Mouse (Mus musculus) heart, postnatal 0 days (tissue): ENCODE data around the gene Neurog1. TPM values are rescaled to one million over a fixed set of nuclear protein-coding genes. Genes with fewer than 3 reads are reported as not detected.

Experiments used
- ATAC-seq: fragments of 200-750 bp; cut with Nextera tagmentation; 2 replicates; pipeline ENCODE4 v1.8.0; 2017; ENCODE audit warnings: low read depth, moderate number of reproducible peaks, moderate library complexity; ENCODE audit not compliant: insufficient read depth
- DNase-seq: peaks from one replicate; pipeline ENCODE4 v3.0.0-alpha.2; 2016; ENCODE audit warnings: low spot score
- H3K27ac ChIP-seq: fragments of 300-500 bp; sonication (generic); 2 replicates; pipeline ENCODE4 v1.5.1; 2014; ENCODE audit warnings: low read depth, mild to moderate bottlenecking
- H3K27me3 ChIP-seq: fragments of 300-500 bp; sonication (generic); 2 replicates; pipeline ENCODE4 v1.6.1; 2014; ENCODE audit warnings: low read length, mixed read lengths; ENCODE audit not compliant: control insufficient read depth, insufficient read depth
- H3K36me3 ChIP-seq: fragments of 300-500 bp; sonication (generic); replicated peaks from 2 replicates; pipeline ENCODE4 v1.6.1; 2014; ENCODE audit warnings: low read length, mixed read lengths; ENCODE audit not compliant: control insufficient read depth, insufficient read depth
- H3K4me1 ChIP-seq: fragments of 300-500 bp; sonication (generic); 2 replicates; pipeline ENCODE4 v1.6.1; 2014; ENCODE audit warnings: antibody characterized with exemption; ENCODE audit not compliant: control insufficient read depth, insufficient read depth
- H3K4me2 ChIP-seq: fragments of 300-500 bp; sonication (generic); 2 replicates; pipeline ENCODE4 v1.6.1; 2014; ENCODE audit warnings: low read depth, mild to moderate bottlenecking, low read length, moderate library complexity
- H3K4me3 ChIP-seq: fragments of 300-500 bp; sonication (generic); 2 replicates; pipeline ENCODE4 v1.5.1; 2014; ENCODE audit warnings: low read depth, low read length
- H3K9ac ChIP-seq: fragments of 300-500 bp; sonication (generic); replicated peaks from 2 replicates; pipeline ENCODE4 v1.6.1; 2014; ENCODE audit warnings: low read depth, low read length, mixed read lengths
- H3K9me3 ChIP-seq: fragments of 300-500 bp; sonication (generic); replicated peaks from 2 replicates; pipeline ENCODE4 v1.6.1; 2016; ENCODE audit warnings: low read length; ENCODE audit not compliant: control insufficient read depth
- CTCF ChIP-seq: IDR thresholded peaks from 2 replicates; pipeline ENCODE4 v1.5.1; 2016; ENCODE audit warnings: antibody characterized with exemption, control low read depth, low read depth
- EP300 ChIP-seq: IDR thresholded peaks from 2 replicates; pipeline ENCODE4 v1.6.1; 2016; ENCODE audit warnings: antibody characterized with exemption, low read depth
- WGBS: fragments of 180-500 bp; shearing (Covaris S2); extraction: QIAGEN DNeasy Blood & Tissue Kit; methylation state at CpG from one replicate; pipeline ENCODE4 v1.1.7; 2014; 5-methylcytosine and 5-hydroxymethylcytosine counted together
- polyA plus RNA-seq: library from polyadenylated mRNA; unstranded; fragments of >200 nt; fragmentation: Nextera tagmentation; extraction: Ambion mirVana; gene quantifications from 2 replicates; pipeline ENCODE4 v1.2.1, GENCODE M21; 2015
- total RNA-seq: library from RNA; depleted of rRNA; stranded (reverse); fragments of >200 nt; gene quantifications from 2 replicates; pipeline ENCODE4 v1.2.3, GENCODE M21; 2014; ENCODE audit warnings: low replicate concordance; rRNA removed

Gene Neurog1
- total RNA-seq, result not detected in 2 replicates
- polyA plus RNA-seq, result not detected in 2 replicates

GRCm38 (mm10) chr13:56251924-56252619 is at the start of gene Neurog1:
Gene Neurog1 (minus strand): TSS chr13:56252163.
- Histone ChIP-seq H3K9me3 (no peaks in the 10 kb centered on the region), H3K36me3 (no peaks in the 10 kb centered on the region), H3K4me1 (no peaks in the 10 kb centered on the region), H3K9ac (no peak within 1 kb of the TSS), H3K4me2 (peak within 1 kb of the TSS; percentile 45), H3K4me3 (peak within 1 kb of the TSS; percentile 25), H3K27me3 (peaks cover 100% of the 10 kb centered on the region), H3K27ac (no peak within 1 kb of the TSS)
- DNase-seq, result no peak
- TF ChIP-seq CTCF (no peak), EP300 (no peak)
- ATAC-seq, result no peak
- 2% methylated on average over 54 of the region's 65 CpGs for WGBS

GRCm38 (mm10) chr13:56299336-56299735 is 47.4 kb upstream of the Neurog1 start:
- no peak for TF ChIP-seq CTCF
- TF ChIP-seq EP300, result no peak
- Histone ChIP-seq H3K27ac (no peak overlapping the region), H3K4me3 (no peak overlapping the region), H3K9me3 (0 out of 2 replicates have a peak, but pooled peaks cover 3% of the 10 kb centered on the region), H3K27me3 (peaks cover 41% of the 10 kb centered on the region), H3K4me1 (no peaks in the 10 kb centered on the region), H3K36me3 (no peaks in the 10 kb centered on the region), H3K9ac (no peak overlapping the region), H3K4me2 (no peak overlapping the region)
- DNase-seq (no peak), ATAC-seq (no peak)
- WGBS, result 85% methylated on average over 11 of the region's 11 CpGs

GRCm38 (mm10) chr13:56296659-56297020 is 44.7 kb upstream of the Neurog1 start:
- H3K9me3 ChIP-seq, result 0 out of 2 replicates have a peak, but pooled peaks cover 3% of the 10 kb centered on the region
- peak overlapping the region; percentile 61 for H3K4me2 ChIP-seq
- H3K4me1 ChIP-seq, result no peaks in the 10 kb centered on the region
- 16% methylated on average over 8 of the region's 8 CpGs for WGBS
- H3K4me3 ChIP-seq, result peak overlapping the region; percentile 44
- H3K36me3 ChIP-seq, result no peaks in the 10 kb centered on the region
- no peak overlapping the region for H3K9ac ChIP-seq
- DNase-seq, result no peak
- no peak overlapping the region for H3K27ac ChIP-seq
- H3K27me3 ChIP-seq, result peaks cover 67% of the 10 kb centered on the region
- TF ChIP-seq CTCF, result no peak
- ATAC-seq, result no peak

- no peak for TF ChIP-seq CTCF
- no peak for TF ChIP-seq EP300
- no peaks in the 10 kb centered on the region for H3K36me3 ChIP-seq
- H3K9me3 ChIP-seq, result 0 out of 2 replicates have a peak, but pooled peaks cover 3% of the 10 kb centered on the region
- no peak for DNase-seq
- H3K9ac ChIP-seq, result 0 out of 2 replicates have a peak within 1 kb of the TSS, but pooled peaks have one; percentile 26
- peaks cover 71% of the 10 kb centered on the region for H3K27me3 ChIP-seq
- peak within 1 kb of the TSS; percentile 44 for H3K4me3 ChIP-seq
- H3K27ac ChIP-seq, result no peak within 1 kb of the TSS
- under 1% methylated on average over 72 of the region's 76 CpGs for WGBS
- H3K4me1 ChIP-seq, result no peaks in the 10 kb centered on the region
- ATAC-seq, result peak; percentile 53
- peak within 1 kb of the TSS; percentile 61 for H3K4me2 ChIP-seq
Measured at GRCm38 (mm10) chr13:56295943-56296658, 44.1 kb upstream of the Neurog1 start, which contains the start of gene Cxcl14. Gene Cxcl14 (minus strand): TSS chr13:56296551.

- 0 out of 2 replicates have a peak overlapping the region, but pooled peaks have one; percentile 26 for H3K9ac ChIP-seq
- no peaks in the 10 kb centered on the region for H3K36me3 ChIP-seq
- H3K4me1 ChIP-seq, result no peaks in the 10 kb centered on the region
- ATAC-seq (no peak), DNase-seq (no peak)
- H3K27ac ChIP-seq, result no peak overlapping the region
- H3K9me3 ChIP-seq, result 0 out of 2 replicates have a peak, but pooled peaks cover under 1% of the 10 kb centered on the region
- WGBS, result 5% methylated on average over 13 of the region's 13 CpGs
- H3K4me3 ChIP-seq, result peak overlapping the region; percentile 44
- TF ChIP-seq EP300 (no peak), CTCF (no peak)
- peak overlapping the region; percentile 61 for H3K4me2 ChIP-seq
- H3K27me3 ChIP-seq, result peaks cover 73% of the 10 kb centered on the region
Measured at GRCm38 (mm10) chr13:56295586-56295942, 43.6 kb upstream of the Neurog1 start.
